Mouse (Mus musculus) C2C12 (cell line): ENCODE measurements at regions not wholly inside any gene's neighbourhood (a gene's known extent, or its start where the extent isn't known, plus 50 kb on each side); places are given as distances from the start of the nearest gene placed in this dataset.

ENCODE experiments used
- H3K27me3 ChIP-seq: one replicate; pipeline ENCODE4 v1.6.1; 2011; ENCODE audit not compliant: control insufficient read depth, insufficient read depth, insufficient read length
- H3K36me3 ChIP-seq: one replicate; pipeline ENCODE4 v1.6.1; 2011; ENCODE audit not compliant: control insufficient read depth, insufficient read depth
- H3K4me3 ChIP-seq: one replicate; pipeline ENCODE4 v1.5.1; 2011; ENCODE audit warnings: mild to moderate bottlenecking, control low read depth; ENCODE audit not compliant: poor library complexity, insufficient read depth, severe bottlenecking
- H3K79me2 ChIP-seq: one replicate; pipeline ENCODE4 v1.6.1; 2011; ENCODE audit not compliant: control insufficient read depth, insufficient read depth
- H3K79me3 ChIP-seq: one replicate; pipeline ENCODE4 v1.6.1; 2011; ENCODE audit warnings: low read depth, control low read depth
- H3ac ChIP-seq: one replicate; pipeline ENCODE3; 2011; ENCODE audit warnings: low read depth; ENCODE audit not compliant: control insufficient read depth, insufficient read length
- CEBPB ChIP-seq: IDR thresholded peaks from one replicate; pipeline ENCODE4 v1.6.1; 2011; ENCODE audit warnings: low read depth, mild to moderate bottlenecking, control low read depth, moderate library complexity
- CTCF ChIP-seq: IDR thresholded peaks from one replicate; pipeline ENCODE4 v1.5.1; 2011; ENCODE audit not compliant: control insufficient read depth, insufficient read depth, insufficient read length
- FOSL1 ChIP-seq: IDR thresholded peaks from one replicate; pipeline ENCODE4 v1.8.0; 2011; ENCODE audit warnings: mild to moderate bottlenecking, low read length; ENCODE audit not compliant: poor library complexity, insufficient read depth, severe bottlenecking
- MAX ChIP-seq: IDR thresholded peaks from one replicate; pipeline ENCODE4 v1.6.1; 2011; ENCODE audit warnings: mild to moderate bottlenecking, control low read depth
- MYOD1 ChIP-seq: IDR thresholded peaks from one replicate; pipeline ENCODE4 v1.6.1; 2011; ENCODE audit warnings: low read depth; ENCODE audit not compliant: control insufficient read depth, insufficient read length
- MYOG ChIP-seq: IDR thresholded peaks from one replicate; pipeline ENCODE4 v1.6.1; 2011; ENCODE audit not compliant: control insufficient read depth, insufficient read length; ENCODE audit errors: extremely low read depth
- USF1 ChIP-seq: IDR thresholded peaks from one replicate; pipeline ENCODE4 v1.6.1; 2011; ENCODE audit warnings: low read depth, mild to moderate bottlenecking, control low read depth, moderate library complexity

- Histone ChIP-seq H3K79me3 (no peaks in the 10 kb centered on the region), H3K4me3 (no peak overlapping the region), H3K79me2 (no peaks in the 10 kb centered on the region), H3K36me3 (no peaks in the 10 kb centered on the region), H3K27me3 (no peaks in the 10 kb centered on the region), H3ac (no peak overlapping the region)
- TF ChIP-seq USF1 (no peak), CTCF (no peak), FOSL1 (no peak), MAX (no peak), MYOD1 (peak; percentile 80), MYOG (no peak), CEBPB (peak; percentile 22)
Observed at GRCm38 (mm10) chr14:25359824-25360294, 99.1 kb upstream of the Zmiz1 start.

GRCm38 (mm10) chr14:25360726-25361125 lies 98.3 kb upstream of the Zmiz1 start:
- Histone ChIP-seq H3K36me3 (no peaks in the 10 kb centered on the region), H3K4me3 (no peak overlapping the region), H3ac (no peak overlapping the region), H3K27me3 (no peaks in the 10 kb centered on the region), H3K79me2 (no peaks in the 10 kb centered on the region), H3K79me3 (no peaks in the 10 kb centered on the region)
- TF ChIP-seq MYOD1 (peak; percentile 19), CTCF (no peak)

GRCm38 (mm10) chr14:25361129-25361528 lies 97.9 kb upstream of the Zmiz1 start:
- no peak overlapping the region for H3ac ChIP-seq
- no peaks in the 10 kb centered on the region for H3K79me2 ChIP-seq
- no peaks in the 10 kb centered on the region for H3K36me3 ChIP-seq
- H3K27me3 ChIP-seq, result no peaks in the 10 kb centered on the region
- H3K4me3 ChIP-seq, result no peak overlapping the region
- no peaks in the 10 kb centered on the region for H3K79me3 ChIP-seq
- TF ChIP-seq MYOG, result no peak
- TF ChIP-seq CEBPB, result no peak
- TF ChIP-seq USF1, result no peak
- no peak for TF ChIP-seq CTCF
- no peak for TF ChIP-seq MAX
- no peak for TF ChIP-seq MYOD1
- no peak for TF ChIP-seq FOSL1

GRCm38 (mm10) chr14:25362771-25363170 lies 96.2 kb upstream of the Zmiz1 start:
- Histone ChIP-seq H3ac (no peak overlapping the region), H3K36me3 (no peaks in the 10 kb centered on the region), H3K4me3 (no peak overlapping the region), H3K27me3 (no peaks in the 10 kb centered on the region), H3K79me3 (no peaks in the 10 kb centered on the region), H3K79me2 (no peaks in the 10 kb centered on the region)
- no peak for TF ChIP-seq FOSL1
- no peak for TF ChIP-seq MYOD1
- no peak for TF ChIP-seq MAX
- TF ChIP-seq USF1, result no peak
- TF ChIP-seq CEBPB, result no peak

GRCm38 (mm10) chr14:25365226-25365800 lies 93.7 kb upstream of the Zmiz1 start:
- H3K27me3 ChIP-seq, result no peaks in the 10 kb centered on the region
- H3K4me3 ChIP-seq, result no peak overlapping the region
- H3K36me3 ChIP-seq, result no peaks in the 10 kb centered on the region
- no peak for TF ChIP-seq MYOG
- TF ChIP-seq USF1, result peak; percentile 85
- TF ChIP-seq CTCF, result no peak
- TF ChIP-seq CEBPB, result no peak
- no peaks in the 10 kb centered on the region for H3K79me2 ChIP-seq
- H3ac ChIP-seq, result no peak overlapping the region
- no peaks in the 10 kb centered on the region for H3K79me3 ChIP-seq

GRCm38 (mm10) chr14:25366009-25366408 lies 93.0 kb upstream of the Zmiz1 start:
- H3ac ChIP-seq, result no peak overlapping the region
- TF ChIP-seq CEBPB, result no peak
- no peak for TF ChIP-seq MAX
- no peak for TF ChIP-seq MYOD1
- no peak for TF ChIP-seq FOSL1
- no peak for TF ChIP-seq CTCF
- no peak for TF ChIP-seq MYOG
- TF ChIP-seq USF1, result no peak
- no peak overlapping the region for H3K4me3 ChIP-seq
- H3K27me3 ChIP-seq, result no peaks in the 10 kb centered on the region
- H3K79me2 ChIP-seq, result no peaks in the 10 kb centered on the region
- H3K79me3 ChIP-seq, result no peaks in the 10 kb centered on the region
- no peaks in the 10 kb centered on the region for H3K36me3 ChIP-seq
